Mouse (Mus musculus) G1E (cell line): ENCODE results near the gene Cobll1.

Experiments used
- CTCF ChIP-seq: IDR thresholded peaks from 2 replicates; pipeline ENCODE4 v1.5.1; 2012; ENCODE audit warnings: low read depth, low read length, inconsistent platforms, mixed read lengths
- GATA1 ChIP-seq: IDR thresholded peaks from 2 replicates; pipeline ENCODE4 v1.6.1; 2012; ENCODE audit warnings: borderline replicate concordance, low read length, inconsistent platforms, mixed read lengths
- TAL1 ChIP-seq: conservative IDR thresholded peaks from 2 replicates; pipeline ENCODE4 v1.6.1; 2012; ENCODE audit warnings: low read depth, low read length, inconsistent platforms, mixed read lengths

DNA sequence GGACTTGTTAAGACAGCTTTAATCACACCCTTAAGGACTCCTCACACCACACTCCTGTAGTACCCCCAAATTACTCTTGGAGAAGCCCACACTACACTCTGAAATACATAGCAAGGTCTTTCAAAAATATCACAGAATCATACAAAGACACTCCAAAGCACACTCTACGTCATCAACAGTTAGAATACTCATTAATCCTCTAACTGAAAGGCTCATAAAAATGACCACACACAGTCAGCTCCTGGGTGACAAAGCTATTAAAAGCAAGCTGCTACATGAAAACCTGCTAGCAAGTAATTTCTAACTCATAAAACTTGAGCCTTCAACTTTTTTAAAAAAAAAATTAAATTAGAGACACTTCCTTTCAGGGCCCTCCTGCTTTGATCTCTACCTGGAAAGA is 91.8 kb downstream of the Cobll1 start:
- TF ChIP-seq GATA1 = no peak
- TF ChIP-seq CTCF = no peak
- TF ChIP-seq TAL1 = no peak
